Mouse (Mus musculus) left cerebral cortex, postnatal 36 days (tissue): ENCODE data around the gene Senp1. TPM values are rescaled to one million over a fixed set of nuclear protein-coding genes. Genes with fewer than 3 reads are reported as not detected.

Source experiments
- DNase-seq, 2 experiments: peaks; one replicate each; pipeline ENCODE4 v3.0.0; 2021 to 2022; ENCODE audit warnings: low spot score in 2 of 2, mixed read lengths in 1 of 2
- intact Hi-C: fragments of 180-260 bp; cut with DNase I; formaldehyde crosslinking; loops from one replicate; pipeline ENCODE4 v1.15.1; 2025
- total RNA-seq, 2 experiments: library from RNA; stranded (reverse); gene quantifications; 2 replicates each; pipeline ENCODE4 v1.2.3; 2021

The Senp1 gene
- total RNA-seq, 2 experiments from 2014 or later = 9.8 to 14.5 TPM

DNA sequence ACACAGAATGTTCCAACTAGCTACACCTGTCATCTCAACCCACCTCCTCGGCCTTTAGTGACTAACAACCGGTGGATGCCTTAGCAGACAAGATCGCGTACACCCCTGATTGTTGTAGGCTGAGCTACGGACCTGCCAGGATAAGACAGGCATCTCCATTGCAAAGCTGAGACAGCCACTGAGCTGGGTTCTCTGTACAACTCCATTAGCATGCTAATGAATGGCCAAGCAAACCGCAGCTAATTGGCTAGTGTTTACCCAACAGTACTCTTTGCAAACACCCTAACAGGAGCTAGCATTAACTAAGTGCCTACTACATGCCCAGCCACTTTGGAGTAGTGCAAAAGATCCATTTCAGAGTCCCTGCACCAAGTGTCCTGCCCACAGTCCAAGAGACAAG, 80.7 kb downstream of the Senp1 start:
- intact Hi-C loops = no loop called here
- DNase-seq = no peak

DNA sequence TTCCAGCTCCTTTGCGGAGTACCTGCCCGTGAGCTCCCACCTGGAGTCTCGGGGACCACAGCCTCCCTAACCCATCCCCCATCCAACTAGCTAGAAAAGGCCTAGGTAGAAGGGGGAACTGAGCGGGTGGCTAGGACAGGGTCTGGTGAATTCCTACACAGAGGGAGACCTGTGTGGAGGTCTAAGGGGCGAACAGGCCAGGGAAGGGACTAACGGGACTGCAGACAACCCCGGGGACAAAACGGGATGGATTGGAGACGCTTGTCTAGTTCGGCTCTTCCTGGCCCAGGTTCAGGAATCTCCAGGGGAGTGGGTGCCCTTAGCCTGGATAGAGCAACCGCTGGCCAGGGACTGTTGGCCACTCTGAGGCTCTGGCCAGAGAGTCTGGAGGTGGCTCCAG, 88.4 kb downstream of the Senp1 start:
- intact Hi-C loops = no loop called here

DNA sequence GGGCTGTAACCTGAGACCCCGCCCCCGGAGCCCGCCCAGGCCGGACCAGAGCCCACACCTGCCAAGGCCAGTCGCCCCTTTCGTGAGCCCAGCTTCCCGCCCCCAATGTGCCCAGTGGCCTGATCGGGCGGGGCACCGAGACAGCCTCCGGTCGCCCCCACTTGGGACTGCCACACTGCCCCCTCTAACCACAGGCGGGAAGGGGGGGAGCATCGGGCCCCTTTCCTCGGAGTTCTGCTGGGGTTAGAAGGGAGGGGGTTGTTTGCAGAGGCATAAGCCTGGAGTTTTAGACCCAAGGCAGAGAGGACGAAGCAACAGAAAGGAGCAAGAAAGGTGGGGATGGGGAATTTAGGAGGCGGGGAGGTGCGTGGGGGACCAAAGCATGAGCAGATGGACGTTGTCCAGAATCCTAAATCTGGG, 88.8 kb downstream of the Senp1 start:
- intact Hi-C loops = no loop called here
- DNase-seq = no peak

More for the DNA sequence above, 88.4 kb downstream of the Senp1 start:
- no peak for DNase-seq

DNA sequence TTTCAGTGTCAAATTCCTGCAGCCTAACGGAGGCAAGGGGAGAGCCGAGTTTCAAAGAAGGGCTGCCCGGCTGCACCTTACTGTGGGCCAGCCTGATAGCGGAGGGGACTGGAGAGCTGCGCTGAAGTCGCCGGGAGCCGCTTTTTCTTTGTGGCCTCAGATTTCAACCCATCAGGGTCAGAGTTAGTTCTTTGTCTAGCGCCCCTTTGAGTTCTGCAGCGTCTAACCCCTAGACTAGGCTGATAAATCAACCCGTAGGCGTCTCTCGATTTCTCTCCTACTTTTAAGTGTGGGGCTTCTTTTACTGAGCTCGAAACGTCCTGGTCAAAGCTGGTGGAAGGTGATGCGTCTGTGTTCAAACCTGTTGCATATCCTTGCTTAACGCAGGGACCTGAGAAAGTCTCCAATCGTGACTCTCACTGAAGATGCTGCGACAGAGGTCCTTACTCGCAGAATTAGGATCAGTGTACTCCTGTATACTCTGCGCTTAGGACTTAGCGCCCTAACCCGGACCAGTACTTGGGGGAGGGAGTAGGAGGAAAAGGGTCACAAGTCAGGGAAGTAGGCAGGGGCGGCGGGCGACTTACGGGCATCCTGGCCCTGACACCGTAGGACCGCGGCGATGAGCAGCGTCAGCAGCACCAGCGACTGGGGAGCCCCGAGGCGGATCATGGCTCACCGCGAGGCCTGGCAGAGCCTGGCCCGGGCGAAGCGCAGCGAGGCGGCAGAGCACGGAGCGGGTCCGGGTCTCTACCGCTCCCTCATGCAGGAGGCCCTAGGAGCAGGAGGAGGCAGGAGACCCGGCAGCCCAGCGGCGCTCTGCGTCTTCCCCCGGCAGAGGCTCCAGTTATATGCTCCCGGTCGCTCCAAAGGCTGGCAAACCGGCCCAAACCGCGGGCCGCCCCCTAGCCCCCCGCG, 89.5 kb downstream of the Senp1 start, which contains the start of gene Col2a1:
Gene Col2a1 (minus strand): TSS at position 874 of the 918 bp plus-strand sequence.
- intact Hi-C loops = no loop called here
- no peak for DNase-seq

DNA sequence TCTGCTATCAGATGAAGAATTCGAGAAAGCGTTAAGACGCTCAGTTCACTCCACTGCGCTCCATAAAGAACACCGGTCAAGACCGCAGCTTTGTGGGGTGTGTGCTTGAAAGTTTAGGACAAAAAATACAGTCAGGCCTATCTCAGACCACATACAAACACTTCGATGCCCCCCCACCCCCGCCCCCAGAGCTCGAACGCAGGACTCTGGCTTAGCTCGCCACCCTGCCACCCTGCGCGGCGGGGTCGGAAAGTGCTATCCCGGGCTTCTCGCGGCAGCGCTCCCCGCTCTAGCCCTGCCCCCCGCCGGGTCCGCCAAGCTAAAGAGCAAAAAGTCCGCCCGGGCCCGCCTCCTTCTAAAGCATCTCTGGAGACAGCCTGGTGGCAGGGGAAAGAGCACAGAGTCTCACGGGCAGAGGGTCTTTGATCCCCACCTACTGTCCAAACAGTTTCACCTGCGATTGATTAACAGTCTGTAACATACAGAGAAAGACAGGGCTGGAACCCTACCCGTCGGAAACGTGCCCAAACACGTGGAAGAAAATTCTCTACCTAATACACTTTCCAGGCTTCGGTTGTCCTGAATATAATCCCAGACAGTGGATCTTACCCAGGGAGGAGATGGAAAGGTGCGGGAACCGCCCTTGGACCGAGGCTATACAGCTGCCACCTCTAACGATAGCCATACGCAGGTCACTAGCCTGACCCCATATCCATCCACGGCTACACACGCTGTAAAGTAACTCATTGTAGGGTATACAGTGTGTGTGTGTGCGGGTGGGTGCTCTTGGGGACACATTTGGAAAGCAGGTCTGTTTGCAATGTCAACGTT, 90.3 kb downstream of the Senp1 start:
- DNase-seq = no peak
- intact Hi-C loops = no loop called here

DNA sequence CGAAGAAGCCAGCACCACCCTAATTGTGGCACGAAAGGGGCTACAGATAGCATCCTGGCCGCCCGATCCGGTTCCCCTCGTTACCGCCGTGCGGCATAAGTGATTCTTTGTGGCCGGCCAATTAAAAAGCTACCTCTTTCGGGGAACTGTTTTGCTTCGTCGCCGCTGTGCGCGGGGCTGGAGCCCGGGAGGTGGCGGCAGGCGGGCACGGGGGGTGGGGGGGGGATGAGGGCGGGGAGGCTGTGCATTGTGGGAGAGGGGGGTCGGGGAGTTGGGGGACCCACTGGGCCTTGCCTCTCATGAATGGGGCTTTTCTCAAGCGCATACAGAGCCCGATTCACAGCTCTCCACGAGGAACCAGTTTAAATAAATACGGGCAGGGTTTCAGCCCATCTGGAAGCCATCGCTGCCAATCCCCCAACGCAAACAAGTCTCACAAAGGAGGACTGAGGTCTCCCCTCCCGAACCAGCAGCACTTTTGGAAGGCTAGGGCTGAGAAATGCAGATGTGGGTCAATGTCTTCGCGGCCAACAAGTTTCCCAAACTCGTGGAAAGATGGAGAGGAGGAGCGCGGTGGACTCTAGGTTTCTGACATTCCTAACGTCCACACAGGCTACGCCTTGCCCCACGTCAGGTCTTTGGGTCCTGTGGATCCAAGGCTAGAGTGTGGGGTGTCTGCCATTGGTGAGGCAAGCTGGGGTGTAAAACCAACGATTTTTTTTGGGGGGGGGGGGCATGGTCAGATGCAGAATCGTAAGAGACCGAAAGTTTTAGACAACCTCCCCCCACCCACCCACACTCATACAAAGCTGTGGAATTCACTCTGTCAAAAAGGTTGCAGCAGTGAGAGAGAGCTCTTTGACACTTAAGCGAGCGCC, 91.2 kb downstream of the Senp1 start:
- intact Hi-C loops = no loop called here
- DNase-seq = no peak

DNA sequence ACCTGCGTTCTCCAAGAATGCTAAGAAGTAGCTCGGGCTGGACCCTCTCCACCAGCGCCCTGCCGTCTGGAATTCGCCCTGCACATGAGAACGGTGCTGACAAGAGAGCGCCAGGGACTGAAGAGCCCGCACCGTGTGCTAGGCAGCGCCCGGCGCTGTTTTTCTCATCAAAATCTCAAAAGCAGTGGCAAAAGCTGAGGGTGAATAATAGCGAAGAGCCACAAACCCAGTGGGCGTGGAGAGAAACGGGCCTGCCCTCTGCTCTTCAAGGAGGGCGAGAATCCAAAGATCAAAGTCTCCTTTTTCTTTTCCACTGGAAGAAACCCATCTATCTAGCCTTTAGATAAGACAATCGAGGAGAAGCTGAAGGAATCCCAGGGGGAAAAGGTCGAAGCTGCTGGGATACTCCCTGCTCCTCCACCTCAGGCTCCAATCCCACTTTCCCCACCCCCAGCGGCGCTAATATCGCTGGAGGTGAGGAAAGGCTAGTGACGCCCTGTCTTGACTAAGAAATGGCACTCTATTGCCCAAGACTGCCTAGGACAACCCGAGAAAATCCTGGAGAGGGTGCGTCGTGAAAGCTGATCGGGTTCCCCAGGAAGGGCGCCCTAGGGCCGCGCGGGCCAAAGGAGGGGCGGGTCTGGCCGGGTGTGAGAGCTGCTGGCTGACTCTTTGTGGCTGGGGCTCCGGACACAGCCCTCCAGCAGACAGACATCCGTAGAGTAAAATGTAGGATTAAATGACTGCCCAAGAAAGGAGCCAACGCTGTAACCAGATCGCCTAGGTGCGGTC, 92.0 kb downstream of the Senp1 start:
- DNase-seq = no peak
- intact Hi-C loops = no loop called here

DNA sequence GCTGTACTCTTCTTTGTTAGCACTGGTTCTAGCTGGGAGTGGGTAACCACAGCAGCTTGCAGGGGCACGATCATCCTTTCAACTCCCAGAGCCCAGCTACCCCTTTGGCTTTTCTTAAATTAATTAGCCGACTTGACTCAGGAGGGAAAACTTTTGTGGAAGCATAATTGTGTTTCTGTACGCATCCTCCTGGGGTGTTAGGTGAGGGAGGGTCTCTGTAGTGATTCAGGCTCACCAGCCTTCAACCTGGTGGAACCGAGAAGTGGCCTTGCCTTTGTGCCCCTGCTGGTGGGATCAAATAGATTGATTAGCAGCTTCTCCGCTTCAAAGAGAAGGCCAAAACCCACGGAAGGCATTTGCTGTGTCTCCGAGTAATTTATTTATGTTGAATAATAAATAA, 93.6 kb downstream of the Senp1 start:
- DNase-seq = no peak
- intact Hi-C loops = no loop called here

DNA sequence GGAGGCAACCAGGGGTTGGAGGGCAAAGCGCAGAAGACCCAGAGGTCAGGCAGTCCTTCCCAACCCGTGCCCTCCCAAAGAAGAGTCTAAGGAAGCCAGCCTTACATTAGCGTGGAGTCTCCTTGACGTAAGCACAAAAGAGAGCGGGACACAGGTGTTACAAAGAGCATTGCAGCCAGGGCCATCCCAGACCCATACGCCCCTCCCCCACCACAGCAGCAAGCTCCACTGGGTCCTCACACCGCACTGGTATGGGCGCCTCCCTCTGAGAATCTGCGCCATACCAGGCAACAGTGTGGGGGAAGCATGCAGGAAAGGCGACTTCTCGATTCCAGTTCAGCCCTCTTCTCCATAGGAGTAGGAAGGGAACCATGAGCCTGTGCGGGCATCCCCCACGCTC, 94.0 kb downstream of the Senp1 start:
- intact Hi-C loops = no loop called here
- DNase-seq = no peak

DNA sequence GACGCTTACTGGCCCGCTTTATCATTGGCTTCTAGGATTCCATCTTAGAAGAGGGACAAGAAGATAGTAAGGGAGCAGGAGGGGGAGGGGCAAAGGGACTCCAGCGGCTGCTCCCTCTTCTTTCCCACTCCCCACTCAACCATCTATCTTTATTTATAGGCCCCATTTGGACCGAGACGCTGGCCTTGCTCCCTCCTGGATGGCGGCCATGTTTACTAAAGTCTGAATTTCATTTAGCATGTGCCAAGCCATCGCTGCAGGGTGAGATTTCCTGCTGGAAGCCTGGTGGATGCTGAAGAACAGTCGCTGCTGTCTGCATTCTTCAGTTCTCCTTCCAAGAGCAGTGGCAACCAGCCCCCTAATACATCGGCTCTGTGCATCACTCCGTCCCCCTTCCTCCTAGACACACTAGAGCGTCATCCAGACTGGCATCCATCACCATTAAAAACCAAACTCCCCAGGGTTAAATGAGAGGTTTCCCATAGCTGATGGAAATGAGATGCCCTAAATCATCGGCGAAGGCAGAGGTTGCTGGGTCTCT, 96.8 kb downstream of the Senp1 start:
- DNase-seq = no peak
- intact Hi-C loops = no loop called here

DNA sequence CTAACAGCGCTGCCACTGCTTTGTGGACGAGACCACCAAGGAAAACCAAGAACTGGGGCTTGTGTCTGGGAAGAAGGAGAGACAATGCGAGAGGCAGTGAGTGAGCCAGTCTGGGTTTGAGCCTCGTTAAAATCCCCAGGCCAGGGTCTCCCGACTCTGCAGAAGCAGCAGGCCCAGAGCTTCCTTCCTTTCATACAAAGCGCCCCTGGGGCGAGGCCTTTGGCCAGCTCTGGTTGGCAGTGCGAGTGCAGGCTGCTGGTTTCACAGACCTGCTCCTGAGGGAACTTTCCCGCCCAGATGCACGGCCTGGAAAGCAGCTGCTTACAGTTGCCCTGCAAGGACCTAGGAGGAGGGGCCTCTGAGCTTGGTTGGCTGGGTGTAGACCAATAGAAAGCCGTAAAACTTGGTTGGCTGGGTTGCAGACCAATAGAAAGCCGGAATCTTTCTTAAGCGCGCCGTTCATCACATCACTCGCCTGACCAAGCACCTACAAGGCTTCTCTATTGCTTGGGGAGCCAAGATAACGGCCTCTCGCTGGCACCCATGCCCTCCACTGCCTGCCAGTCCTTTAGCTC, 100.7 kb downstream of the Senp1 start:
- peak; percentile 45 to 66 for DNase-seq
- intact Hi-C loops = no loop called here

DNA sequence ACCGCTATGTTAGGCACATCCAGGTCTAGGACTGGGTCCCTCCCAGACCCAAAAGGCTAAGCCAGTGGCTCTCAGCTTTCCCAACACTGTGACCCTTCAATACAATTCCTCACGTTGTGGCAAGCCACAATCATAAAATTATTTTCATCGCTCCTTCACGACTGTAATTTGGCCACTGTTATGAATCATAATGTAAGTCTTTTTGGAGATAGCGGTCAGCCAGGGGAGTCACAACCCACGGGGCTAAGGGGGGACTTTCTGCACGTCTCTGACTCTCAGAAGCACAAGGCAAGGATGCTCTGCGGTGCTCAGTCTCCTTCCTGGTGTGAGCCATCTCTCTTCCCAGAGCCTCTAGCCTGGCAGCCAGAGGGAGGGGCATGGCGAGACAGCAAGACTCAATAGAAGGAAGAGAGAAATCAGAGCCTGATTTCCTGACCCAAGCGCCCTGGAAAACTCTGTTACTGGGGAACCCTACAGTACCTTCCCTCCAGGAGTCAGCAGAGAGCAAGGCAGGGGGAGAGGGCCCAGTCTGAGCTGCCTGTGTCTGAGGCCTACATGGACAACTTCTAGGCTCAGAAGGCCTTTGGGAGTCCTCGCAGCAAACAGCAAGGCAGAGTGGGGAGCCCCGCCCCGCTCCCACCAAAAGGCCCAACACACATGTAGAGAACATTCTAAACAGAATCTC, 101.4 kb downstream of the Senp1 start:
- intact Hi-C loops = no loop called here

DNA sequence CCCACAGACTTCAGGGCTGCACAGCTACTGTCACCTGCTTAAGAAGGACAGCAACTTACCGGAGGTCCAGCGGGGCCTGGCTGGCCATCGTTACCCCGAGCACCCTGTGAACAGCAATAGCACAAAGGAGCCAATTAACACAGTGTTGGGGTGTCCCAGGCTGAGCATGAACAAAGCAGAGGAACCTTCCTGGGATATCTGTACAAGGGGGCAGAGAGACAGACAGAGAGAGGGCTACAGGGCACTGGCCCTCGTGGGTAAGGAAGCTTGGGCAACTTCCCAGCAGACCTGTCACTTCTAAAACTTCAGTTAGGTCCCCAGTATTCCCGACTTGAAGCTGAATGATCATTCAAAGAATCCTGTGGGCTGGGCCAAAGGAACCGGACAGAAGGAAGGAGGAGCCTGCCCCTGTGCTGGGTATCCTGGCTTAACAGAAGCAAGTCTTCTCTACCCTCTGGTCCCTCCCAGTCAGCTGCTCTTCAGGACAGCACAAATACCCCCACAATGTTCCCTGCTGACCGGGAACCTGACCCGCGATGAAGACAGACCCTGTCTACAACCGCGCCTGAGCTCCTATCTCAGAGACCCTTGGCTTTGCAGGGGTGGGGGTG, 102.2 kb downstream of the Senp1 start:
- DNase-seq = no peak
- intact Hi-C loops = no loop called here

More for the DNA sequence above, 101.4 kb downstream of the Senp1 start:
- no peak for DNase-seq

DNA sequence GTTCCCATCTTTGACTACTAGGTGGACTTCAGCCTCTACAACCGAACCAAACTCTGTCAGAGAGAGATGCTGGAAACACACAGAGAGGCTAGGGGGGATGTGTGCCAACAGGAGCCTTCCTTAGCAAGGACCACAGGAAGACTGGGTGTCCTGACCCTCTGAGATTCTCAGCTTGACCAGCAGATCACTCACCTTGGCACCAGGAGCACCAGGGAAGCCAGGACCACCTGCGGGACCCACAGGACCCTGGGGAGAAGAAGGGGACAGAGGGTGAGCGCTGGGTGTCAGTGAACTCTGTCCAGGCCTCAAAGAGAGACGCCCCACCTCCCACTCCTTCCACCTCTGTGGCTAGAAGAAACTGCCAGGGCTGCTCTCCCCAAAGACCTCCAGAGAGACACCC, 102.8 kb downstream of the Senp1 start:
- intact Hi-C loops = no loop called here
- DNase-seq = no peak

DNA sequence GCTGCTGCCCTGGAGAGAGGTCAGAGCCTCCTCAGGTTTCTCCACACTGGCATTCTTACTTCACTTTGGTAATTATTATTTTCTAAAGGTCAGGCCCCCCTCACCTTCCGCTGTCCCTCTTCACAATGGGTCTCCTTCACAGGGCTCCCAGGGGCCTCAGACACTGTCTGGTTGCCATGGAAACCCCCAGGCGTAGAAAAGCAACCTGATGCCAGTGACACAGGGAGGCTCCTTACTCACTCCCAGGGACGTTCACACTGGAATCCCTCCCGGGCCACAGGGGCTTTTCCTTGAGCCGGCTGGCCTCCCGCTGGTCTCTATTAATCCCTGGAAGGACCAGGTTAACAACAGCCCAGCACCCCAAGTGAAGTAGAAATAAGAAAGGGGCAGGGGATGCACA, 103.4 kb downstream of the Senp1 start:
- intact Hi-C loops = no loop called here
- no peak for DNase-seq

DNA sequence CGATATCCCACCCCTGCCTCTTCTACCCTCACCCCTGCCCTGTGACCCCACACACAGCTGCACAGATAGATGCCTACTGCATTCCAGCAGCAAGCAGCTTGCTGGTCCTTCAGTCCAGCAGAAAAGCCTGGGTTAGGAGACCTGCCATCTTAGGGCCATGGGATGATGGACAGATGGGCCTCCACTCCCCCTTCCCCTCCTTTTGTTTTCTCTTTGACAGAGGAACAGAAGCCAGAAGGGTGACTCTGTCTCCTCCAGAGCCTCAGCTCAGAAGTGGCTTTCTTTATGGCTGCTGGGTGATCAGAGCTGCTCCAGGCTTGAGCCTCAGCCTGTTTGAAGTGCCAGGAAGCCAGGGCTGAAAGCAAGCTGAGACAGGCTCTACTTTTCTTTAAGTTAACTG, 104.0 kb downstream of the Senp1 start:
- intact Hi-C loops = no loop called here
- DNase-seq = no peak
